Mouse (Mus musculus) effector memory CD4-positive, alpha-beta T cell, adult 5 months (primary cell): ENCODE results near the gene Ctsa. TPM values are rescaled to one million over a fixed set of nuclear protein-coding genes. Genes with fewer than 3 reads are reported as not detected.

ENCODE experiments used
- polyA plus RNA-seq: library from polyadenylated mRNA; unstranded; fragments of 100-300 nt; shearing (Covaris generic); gene quantifications from one replicate; pipeline ENCODE4 v1.2.1, GENCODE M21; 2017

Gene Ctsa
- 127 TPM for polyA plus RNA-seq

GRCm38 (mm10) chr2:164832748-164833301, at the start of gene Ctsa:
TSS of gene Ctsa (plus strand) at chr2:164832873.

GRCm38 (mm10) chr2:164785481-164786387, 46.9 kb upstream of the Ctsa start, which contains the start of gene Snx21:
TSS of gene Snx21 (plus strand) at chr2:164785823.

DNA sequence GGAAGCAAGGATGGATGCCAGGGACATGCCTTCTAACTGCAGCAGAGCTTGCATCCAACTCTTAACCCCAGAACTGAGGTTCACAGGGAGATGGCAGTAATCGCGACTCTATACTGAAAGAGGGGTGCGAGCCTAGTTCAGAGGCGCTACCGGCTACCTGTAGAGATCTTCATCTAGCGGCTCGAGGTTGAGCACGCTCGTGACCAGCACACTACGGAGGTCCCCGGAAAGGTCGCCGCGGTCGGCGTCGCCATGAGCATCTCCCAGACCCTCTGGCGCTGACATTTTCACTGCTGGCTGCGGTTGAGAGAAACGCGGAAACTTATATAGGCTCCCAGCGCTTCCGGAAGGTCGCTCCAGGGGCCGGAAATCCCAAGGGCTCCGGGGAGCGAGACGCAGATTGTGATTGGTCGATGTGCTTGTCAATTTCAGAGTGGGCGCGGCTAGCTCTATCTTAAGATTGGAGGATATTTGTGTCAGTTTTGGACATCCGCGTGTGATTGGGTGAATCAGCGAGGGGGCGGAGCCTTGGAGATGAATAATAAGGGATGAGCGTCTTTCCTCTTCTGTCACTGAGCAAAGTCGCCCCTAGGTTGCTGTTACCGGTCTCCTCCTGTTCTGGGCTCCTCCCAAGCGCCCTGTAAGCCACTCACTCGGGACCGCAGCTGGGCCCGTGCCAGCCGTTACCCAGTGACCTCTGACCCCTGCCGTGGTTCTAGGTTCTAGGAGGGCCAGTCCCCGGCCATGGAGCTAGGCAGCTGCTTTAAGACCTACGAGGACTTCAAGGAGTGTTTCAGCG, 27.9 kb upstream of the Ctsa start, which contains the start of the genes Acot8 and Zswim3:
Acot8 (minus strand) TSS at position 350 of the 799 bp plus-strand sequence.
Zswim3 (plus strand) TSS at position 566 of the 799 bp plus-strand sequence.

GRCm38 (mm10) chr2:164822636-164823165, 10.0 kb upstream of the Ctsa start, which contains the start of gene Zswim1:
TSS of gene Zswim1 (plus strand) at chr2:164822686.

GRCm38 (mm10) chr2:164828437-164828836, 4.2 kb upstream of the Ctsa start, which contains the start of gene Spata25:
TSS of gene Spata25 (minus strand) at chr2:164828537.

DNA sequence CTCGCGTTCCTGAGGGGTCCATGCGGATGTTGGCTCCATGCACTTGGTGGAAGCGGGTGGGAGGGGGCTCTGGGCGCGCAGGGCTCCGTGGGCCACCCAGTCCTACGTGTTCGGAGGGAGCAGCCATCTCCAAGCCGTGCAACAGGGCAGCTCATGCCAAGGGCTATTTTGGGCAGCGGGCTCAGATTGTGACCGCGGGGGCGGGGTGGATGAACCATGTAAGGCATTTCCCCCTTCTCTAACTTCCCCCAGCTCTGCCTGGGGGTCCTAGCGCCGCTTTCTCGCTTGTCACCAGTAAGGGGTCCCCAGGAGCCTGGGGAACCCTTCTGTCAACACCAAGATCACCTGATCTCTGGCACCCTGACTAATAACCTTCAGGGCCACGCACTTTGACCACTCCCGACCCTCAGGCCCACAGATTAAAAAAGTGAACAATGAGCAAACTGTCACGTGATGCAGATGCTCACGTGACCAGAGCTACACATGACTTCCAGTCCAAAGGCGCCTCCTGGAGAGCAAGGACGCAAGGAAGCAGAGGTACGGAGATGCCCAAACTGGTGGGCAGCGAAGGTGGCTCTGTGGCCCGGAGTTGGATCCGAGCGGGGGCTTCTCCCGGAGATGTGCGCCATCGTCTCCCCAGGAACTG, 764 bp downstream of the Ctsa start, which contains the start of gene Neurl2:
Neurl2 (minus strand) TSS at position 143 of the 646 bp plus-strand sequence.

DNA sequence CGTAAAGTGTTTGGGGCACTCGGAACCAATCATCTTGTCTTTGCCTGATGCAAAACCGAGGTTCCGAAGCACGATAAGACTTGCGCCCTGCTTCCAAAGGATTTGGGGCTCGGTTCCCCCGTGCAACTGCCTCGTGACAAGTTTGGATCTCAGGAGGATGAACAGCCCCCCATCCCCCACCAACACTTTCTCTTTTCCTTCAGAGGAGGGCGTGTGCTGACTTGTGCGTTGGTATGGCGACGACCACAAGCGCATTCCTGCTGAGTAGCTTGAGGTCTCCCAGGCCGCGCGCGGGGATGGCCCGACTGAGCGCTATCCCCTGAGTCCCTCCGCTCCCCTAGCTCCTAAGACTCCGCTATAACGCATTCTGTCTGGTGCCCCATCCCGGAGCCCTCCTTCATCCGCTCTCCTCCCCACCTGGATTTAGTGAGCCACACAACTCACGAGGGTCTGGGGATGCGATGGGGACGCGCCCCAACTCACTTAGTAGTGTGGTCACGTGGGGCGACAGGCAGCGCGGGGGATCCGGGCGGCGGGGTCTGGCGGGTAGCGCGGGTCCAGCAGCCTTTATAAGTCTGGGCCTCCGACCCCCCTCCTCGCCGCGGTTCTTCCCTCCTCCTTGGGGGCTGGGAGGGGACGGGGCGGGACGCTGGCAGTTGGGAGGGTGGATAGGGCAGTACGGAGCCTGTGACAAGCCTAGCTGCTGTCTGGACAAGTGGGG, 24.6 kb downstream of the Ctsa start, which contains the start of gene Pltp:
Pltp (minus strand) TSS at position 611 of the 721 bp plus-strand sequence.

DNA sequence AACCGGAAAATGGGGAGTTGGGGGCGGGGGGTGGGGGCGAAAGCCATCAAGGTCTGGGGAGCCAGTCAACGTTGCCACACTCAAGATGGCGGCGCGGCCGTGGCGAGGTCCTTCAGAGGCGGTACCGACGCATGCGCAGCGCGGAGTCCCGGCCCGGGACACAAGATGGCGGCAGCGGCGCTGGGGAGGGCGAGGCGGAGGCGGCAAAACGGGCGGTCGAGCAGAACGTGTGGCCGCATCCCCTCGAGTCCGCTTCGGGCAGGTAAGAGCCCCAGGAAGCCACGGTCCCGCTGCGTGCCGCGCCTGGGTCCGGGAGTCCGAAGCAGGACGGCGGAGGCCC, 46.5 kb downstream of the Ctsa start, which contains the start of gene Pcif1:
Pcif1 (plus strand) TSS at position 77 of the 340 bp plus-strand sequence.

Other genes with a start within 250 kb of the Ctsa start
- not detected for gene Wfdc6a, start 247.4 kb upstream of the Ctsa start, polyA plus RNA-seq
- not detected for gene Eppin, start 239.3 kb upstream of the Ctsa start, polyA plus RNA-seq
- gene Wfdc6b, start 219.4 kb upstream of the Ctsa start, polyA plus RNA-seq, result not detected
- gene Wfdc8, start 219.2 kb upstream of the Ctsa start, polyA plus RNA-seq, result not detected
- not detected for gene Wfdc16, start 194.1 kb upstream of the Ctsa start, polyA plus RNA-seq
- not detected for gene Wfdc10, start 176.8 kb upstream of the Ctsa start, polyA plus RNA-seq
- gene Wfdc9, start 176.3 kb upstream of the Ctsa start, polyA plus RNA-seq, result not detected
- not detected for gene Wfdc11, start 158.8 kb upstream of the Ctsa start, polyA plus RNA-seq
- gene Wfdc13, start 147.8 kb upstream of the Ctsa start, polyA plus RNA-seq, result not detected
- not detected for gene Spint4, start 134.4 kb upstream of the Ctsa start, polyA plus RNA-seq
- not detected for gene Spint5, start 117.6 kb upstream of the Ctsa start, polyA plus RNA-seq
- 0.31 TPM for gene Wfdc3, start 86.9 kb upstream of the Ctsa start, polyA plus RNA-seq
- gene Dnttip1, start 86.9 kb upstream of the Ctsa start, polyA plus RNA-seq, result 53.3 TPM
- gene Ube2c, start 63.0 kb upstream of the Ctsa start, polyA plus RNA-seq, result 0.85 TPM
- not detected for gene Tnnc2, start 52.9 kb upstream of the Ctsa start, polyA plus RNA-seq
- 3.2 TPM for gene Snx21, start 47.0 kb upstream of the Ctsa start, polyA plus RNA-seq
- 27.0 TPM for gene Acot8, start 28.0 kb upstream of the Ctsa start, polyA plus RNA-seq
- 3.1 TPM for gene Zswim3, start 27.8 kb upstream of the Ctsa start, polyA plus RNA-seq
- gene Zswim1, start 10.2 kb upstream of the Ctsa start, polyA plus RNA-seq, result 14.0 TPM
- gene Spata25, start 4.3 kb upstream of the Ctsa start, polyA plus RNA-seq, result not detected
- 0.77 TPM for gene Neurl2, start 583 bp downstream of the Ctsa start, polyA plus RNA-seq
- 5.0 TPM for gene Pltp, start 24.8 kb downstream of the Ctsa start, polyA plus RNA-seq
- 133 TPM for gene Pcif1, start 46.4 kb downstream of the Ctsa start, polyA plus RNA-seq
- 40.2 TPM for gene Zfp335, start 78.9 kb downstream of the Ctsa start, polyA plus RNA-seq
- gene Mmp9, start 107.9 kb downstream of the Ctsa start, polyA plus RNA-seq, result 3.1 TPM
- gene Slc12a5, start 127.9 kb downstream of the Ctsa start, polyA plus RNA-seq, result 0.54 TPM
- gene Ncoa5, start 202.0 kb downstream of the Ctsa start, polyA plus RNA-seq, result 36.7 TPM
- not detected for gene Cd40, start 222.8 kb downstream of the Ctsa start, polyA plus RNA-seq